Mouse (Mus musculus) retina, adult 2 months (tissue): ENCODE measurements around the gene Urgcp.
"Not testable (repeated sequence)": the region's sequence is repeated elsewhere in the genome, so short reads cannot be mapped to it uniquely, and the experiment has no call there.

ENCODE experiments used
- DNase-seq: peaks from one replicate; pipeline ENCODE4 v3.0.0-alpha.2; 2012; ENCODE audit warnings: low read depth, low spot score

Gene Urgcp

DNA sequence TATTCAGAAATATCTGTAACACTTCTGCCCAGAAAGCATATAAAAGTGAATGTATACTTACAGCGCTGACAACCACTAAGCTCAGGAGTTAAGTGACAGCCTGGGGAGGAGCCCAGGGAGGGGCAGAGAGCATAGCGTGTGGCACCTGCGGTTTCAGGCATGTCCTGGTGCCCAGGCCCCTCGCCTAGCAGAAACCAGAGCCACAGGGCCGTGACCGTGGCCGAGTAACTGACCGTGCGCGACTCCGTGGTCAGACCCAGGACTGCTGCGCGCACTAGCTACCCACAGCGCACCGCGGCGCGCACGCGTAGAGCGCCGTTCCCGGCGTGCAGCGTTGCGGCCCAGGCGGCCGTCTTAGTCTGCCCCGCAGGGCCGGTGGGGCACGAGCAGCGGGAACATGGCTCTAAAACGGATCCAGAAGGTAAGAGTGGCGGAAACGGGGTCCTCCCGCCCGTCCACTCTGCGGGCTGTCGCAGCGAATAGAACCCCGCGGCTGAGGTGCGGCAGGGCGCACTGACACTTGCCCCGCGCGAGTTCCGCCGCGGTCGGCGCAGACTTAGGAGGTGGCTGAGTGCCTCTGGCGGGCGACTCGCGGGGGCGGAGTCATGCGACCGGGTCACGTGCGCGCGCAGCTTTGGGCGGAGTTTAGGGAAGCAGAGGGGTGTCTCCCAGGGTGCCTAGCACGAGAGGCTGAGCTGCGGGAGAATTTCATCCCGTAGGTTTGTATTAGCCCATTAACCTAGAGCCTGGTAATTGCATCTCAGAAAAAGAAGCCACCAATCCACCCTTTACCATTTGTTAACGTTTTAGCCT lies at the start of gene Urgcp:
Urgcp (minus strand) TSS at position 557 of the 813 bp plus-strand sequence.
- DNase-seq = peak; percentile 91

DNA sequence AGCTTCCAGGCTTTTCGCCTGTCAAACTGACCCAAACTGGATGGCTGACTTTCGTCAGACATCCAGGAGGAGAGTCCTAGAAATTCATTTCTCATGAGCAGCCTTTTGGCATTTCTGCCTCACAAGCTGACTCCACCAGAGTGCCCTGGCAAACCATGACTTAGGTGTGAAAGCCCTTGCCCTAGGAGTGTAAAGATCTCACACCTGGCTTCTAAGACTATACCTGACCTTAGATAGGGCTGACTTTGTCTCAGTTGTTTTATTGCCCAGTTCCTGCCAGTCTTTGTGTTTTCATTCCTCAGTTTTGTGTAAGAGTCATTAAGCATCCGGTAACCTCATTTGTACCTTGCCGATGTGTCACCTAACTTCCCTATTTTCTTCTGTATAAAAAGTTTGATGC lies 47.3 kb upstream of the Urgcp start:
- not testable (repeated sequence) for DNase-seq

DNA sequence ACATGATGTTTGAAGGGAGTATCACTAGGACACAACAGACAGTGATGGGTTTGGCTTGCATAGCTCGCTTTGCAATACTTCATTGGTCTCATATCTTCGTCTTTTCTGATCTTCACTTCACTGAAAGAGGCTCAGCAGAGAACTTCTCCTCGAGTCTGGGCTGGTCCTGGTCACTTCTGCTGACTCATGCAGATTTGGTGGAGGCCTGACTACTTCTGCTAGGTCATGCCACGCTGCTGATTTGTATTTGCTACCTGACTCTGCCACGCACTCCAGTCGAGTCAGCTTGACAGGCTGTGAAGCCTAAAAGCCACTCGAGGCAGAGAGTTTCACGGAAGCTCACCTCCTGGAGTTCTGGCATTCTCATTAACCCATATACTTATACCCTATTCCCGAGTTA lies 45.8 kb upstream of the Urgcp start:
- DNase-seq = no peak

DNA sequence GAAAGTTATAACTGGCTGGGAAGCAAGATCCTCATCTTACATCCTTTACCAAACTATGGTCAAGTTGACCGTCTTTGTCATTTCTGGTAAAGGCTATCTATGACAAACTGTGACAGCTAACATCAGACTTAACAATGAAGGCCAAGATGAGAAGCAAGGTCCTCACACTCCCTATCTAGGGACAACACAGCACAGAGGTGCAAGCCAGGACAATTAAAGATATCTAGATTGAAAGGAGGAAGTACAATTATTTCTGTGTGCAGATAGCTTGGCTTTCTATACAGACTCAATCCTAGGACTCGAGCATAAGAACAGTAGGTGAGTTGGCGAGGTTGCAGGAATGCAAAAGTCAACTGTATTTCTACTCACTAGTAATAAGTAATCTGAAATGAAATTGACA lies 43.5 kb upstream of the Urgcp start:
- no peak for DNase-seq

DNA sequence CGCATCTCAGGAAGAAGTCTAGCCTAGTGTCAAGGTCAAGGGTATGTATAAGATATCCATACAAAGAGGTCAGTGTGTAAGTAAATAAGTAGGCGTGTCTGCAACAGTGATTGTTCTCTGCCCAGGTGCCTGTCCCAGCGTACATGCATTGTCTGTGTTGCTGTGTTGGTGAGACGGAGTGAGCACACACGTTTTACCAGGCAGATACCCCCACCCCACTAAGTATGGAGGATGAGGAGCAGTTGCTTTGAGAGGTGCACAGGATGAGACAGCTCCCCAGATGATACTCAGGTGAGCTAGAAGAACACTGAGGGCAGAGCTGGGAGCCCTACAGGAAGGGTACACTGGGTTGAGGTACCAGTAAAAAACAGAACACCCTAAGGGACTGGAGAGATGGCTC lies 42.0 kb upstream of the Urgcp start:
- DNase-seq = no peak

DNA sequence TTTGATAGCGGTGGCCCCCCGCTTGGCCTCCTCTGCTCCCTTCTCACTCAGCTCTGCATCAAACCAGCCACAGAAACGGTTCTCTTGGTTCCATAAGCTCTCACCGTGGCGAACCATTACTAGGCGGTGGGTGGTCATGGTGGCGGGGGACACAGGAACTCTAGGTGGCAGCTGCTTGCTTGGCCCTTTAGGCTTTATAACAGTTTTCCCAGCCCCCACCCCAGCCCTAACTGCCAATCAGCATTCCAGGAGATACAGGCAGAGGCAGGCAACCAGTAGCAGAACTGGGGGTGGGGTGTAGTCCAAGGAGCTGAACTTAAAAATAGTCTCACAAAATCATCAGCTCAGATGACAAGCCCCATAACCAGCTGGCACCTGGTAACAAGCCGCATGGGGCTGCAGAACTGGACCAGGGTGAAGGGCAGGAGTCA lies 41.4 kb upstream of the Urgcp start, which contains the start of gene Pgam2:
Pgam2 (minus strand) TSS at position 183 of the 431 bp plus-strand sequence.
- no peak for DNase-seq

DNA sequence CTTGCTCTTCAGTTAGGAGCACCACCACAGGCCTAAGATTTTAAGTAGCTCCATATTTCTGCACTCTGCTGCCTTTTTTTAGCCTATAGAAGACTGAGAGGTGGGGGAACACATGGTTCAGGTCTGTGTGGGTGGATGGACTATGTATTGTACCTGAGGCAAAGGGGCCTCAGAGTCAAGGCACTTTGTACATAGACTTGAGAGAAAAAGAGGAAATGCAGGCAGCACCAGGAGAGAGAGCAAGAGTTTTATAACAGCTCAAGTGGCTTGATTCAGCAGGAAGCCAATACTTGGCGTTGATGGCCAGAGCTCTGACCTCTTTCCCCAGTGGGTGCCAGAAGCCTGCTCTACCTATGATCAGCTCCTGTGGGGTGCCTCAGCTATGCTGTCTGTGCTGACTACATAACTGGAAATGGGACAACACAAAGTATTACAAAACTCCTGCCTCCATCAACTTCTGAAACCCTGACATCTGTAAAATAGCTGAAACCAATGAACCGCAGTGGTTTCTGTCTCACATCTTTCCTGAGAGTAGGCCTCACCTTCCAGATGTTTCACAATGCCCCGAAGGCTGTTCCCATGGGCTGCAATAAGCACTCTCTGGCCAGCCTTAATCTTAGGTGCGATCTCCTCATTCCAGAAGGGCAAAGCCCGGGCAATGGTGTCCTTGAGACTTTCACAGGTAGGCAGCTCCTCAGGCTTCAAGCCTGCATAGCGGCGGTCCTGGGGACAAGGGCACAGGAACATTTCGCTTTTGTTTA lies 40.5 kb upstream of the Urgcp start:
- DNase-seq = no peak

DNA sequence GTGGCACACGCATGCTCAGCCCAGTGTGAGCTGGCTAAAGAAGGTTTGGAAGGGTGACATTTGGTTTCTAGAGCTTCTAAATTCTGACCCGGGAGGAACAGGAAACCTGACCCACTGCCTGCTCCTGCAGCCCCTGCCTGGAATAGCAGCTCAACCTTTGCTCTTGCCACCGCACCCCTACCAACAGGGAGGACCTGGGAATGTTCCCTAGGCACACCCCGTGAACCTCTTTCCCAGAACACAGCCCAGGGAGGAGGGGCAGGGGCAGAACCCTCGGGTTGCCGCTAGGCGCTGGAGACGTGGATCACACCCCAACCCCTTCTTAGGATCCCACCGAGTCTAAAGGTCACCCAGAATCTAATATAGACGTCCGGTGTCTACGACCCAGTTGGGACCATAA lies 39.8 kb upstream of the Urgcp start:
- DNase-seq = no peak

DNA sequence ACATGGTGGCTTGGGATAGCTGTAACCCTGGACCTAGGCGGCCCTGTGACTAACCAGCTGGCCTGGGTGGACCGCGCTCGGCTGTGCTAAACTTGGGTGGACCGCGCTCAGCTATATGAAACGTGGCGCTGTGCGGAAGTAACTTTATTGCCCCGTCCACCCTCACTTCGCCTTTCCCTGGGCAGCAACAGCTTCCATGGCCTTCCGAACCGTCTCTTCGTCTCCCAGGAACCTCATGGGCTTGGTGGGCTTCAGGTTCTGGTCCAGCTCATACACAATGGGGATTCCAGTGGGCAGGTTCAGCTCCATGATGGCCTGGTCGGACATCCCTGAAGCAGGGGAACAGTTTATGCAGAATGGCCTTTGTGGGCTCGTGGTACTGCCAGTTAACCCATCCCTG lies 39.3 kb upstream of the Urgcp start:
- no peak for DNase-seq

DNA sequence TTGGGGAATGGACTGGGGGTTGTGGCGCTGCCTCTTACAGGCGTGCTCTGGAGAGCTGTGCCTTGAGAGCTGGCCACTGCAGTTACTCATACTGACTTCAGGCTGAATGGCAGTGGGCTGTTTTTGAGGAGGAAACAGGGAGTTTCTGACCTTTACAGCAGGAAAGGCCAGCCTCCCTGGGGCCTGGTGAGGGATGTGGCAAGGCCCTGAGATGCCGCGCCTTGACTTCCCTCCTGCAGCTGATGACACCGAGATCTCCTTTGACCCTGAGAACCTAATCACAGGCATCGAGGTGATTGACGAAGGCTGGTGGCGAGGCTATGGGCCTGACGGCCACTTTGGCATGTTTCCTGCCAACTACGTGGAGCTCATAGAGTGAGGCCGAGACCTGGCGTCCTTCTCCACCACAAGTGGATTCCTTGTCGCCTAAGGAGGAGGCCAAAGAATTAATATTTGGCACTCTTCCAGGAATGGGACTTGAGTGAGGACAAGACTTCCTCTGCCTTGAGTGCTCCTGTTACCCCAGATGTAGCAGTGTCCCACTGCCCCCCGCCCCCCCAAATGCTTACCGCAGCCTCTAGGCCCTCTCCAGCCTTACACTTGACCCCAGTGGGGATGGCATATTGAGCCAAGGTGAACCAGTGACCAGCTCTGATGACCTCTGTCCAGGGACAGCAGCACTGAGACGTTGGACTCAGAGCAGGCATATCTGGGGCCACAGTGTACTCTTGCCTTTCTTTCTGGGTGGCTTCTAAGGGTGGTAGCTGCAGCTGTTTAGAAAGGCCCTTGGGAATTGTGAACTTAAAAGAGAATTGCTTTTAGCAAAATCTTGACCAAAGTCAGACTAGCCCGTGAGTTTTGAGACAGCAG lies 37.7 kb upstream of the Urgcp start:
- no peak for DNase-seq

DNA sequence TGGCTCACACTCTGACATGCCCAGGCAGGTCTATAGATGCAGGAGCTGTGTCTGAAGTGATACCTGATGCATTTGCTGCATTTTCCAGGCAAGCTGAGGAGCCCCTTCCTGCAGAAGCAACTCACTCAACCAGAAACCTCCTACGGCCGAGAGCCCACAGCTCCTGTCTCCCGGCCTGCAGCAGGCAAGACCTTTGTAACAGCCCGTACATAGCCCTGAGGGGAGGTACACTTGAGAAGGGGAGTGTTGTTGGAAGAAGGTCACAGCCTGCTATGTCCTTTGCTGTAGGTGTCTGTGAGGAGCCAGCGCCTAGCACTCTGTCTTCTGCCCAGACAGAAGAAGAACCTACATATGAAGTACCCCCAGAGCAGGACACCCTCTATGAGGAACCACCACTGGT lies 35.8 kb upstream of the Urgcp start:
- no peak for DNase-seq

DNA sequence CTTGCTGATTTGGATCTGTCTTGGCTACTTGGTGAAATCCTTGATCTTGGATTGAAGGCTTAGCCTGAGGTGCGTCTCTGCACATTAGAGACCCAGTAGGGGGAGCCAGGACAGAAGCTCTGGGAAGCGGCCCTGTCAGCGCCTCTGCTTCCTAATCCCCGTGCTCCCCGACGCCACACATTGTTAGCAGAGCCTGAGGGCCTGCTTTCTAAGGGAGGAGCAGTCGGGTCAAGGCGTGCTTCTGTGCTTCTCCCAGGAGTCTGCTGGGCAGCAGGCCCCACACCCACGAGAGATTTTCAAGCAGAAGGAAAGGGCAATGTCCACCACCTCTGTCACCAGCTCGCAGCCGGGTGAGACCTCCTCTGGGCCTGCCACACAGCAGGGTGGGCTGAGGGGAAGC lies 35.2 kb upstream of the Urgcp start:
- no peak for DNase-seq

DNA sequence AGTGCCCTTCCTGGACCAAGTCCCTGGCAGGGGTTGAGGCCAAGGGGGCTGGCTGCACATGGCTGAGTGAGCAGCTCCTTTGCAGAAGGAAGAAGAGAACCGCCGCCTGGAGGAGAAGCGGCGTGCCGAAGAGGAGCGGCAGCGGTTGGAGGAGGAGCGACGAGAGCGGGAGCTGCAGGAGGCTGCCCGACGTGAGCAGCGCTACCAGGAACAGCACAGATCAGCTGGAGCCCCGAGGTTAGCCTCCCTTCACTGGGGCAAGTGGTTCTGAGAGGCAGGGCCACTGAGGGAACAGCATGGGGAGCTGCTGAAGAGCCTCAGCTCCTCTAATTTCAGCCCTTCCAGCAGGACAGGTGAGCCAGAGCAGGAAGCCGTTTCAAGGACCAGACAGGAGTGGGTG lies 34.8 kb upstream of the Urgcp start:
- DNase-seq = no peak

DNA sequence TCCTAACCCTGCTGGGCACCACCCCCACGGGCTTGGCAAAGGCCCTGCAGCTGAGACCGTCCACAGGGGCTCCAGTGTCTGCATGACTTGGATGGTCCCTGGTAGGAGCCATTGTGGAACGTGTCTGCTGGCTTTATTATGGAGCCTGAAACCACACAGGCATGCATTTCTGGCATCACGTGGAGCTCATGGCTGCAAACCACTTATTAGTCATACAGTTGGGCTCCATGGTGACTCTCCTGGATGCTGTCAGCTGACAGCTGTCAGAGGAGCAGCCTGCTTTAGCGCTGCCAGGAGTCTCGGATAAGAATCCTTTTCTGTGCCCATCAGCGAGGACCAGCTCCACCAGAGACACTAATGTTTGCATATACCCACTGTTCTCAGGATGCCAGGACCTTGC lies 33.5 kb upstream of the Urgcp start:
- no peak for DNase-seq

DNA sequence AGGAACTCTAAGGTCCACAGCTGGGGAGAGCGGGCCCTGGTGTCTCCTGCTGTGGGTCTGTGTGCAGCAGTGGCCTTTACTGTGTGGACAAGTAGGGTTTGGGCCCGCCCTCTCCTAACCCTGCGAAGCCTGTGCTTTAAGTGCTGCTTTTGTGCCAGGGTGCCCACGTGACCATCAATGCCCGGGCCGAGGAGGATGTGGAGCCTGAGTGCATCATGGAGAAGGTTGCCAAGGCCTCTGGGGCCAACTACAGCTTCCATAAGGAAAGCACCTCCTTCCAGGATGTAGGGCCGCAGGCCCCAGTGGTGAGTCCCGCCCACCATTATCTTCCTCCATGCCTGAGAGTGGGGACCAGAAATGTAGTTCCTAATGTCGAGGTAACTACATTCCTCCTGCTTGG lies 33.1 kb upstream of the Urgcp start:
- DNase-seq = no peak

DNA sequence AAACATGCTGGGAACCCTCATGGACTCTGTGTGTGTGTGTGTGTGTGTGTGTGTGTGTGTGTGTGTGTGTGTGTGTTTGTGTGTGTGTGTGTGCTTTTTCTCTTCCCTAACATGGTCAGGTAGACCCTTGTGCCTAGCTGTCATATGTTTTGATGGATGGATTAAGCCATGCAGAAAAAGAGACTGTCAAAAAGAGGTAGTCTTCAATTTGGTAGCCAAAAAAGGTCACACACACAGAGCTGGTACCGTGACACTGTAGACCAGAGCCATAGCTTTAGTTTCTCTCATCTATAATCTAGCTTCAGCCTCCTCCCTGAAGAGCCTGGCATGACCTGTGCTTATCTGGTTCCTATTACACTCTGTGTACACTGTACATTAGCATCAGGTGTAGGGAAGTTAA lies 28.3 kb upstream of the Urgcp start:
- DNase-seq = no peak

DNA sequence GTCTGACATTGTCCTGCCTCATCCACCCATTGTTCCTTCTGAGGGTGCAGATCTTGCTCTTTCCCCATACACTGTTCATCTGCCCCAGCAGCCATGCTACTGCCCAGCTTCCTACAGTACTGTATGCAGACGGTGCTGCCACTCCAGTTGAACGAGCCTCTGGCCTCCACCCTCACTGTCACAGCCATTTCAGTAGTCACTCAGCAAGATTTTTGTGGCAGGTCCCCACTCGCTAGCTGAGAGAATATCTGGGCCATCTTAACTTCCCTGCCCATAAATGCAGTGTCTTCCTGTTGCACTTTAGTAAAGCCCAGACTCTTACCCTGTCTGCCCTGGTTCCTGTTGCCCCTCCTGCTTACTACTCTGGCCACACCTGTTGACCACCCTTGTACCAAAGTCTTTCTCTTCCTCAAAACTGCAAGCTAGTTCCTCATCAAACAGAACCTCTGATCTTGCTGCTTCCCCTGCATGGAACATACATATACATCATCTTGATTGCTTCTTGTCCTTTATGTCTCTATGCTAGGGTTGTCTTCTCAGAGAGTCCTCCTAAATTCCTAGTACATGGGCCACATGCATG lies 27.7 kb upstream of the Urgcp start:
- DNase-seq = no peak

DNA sequence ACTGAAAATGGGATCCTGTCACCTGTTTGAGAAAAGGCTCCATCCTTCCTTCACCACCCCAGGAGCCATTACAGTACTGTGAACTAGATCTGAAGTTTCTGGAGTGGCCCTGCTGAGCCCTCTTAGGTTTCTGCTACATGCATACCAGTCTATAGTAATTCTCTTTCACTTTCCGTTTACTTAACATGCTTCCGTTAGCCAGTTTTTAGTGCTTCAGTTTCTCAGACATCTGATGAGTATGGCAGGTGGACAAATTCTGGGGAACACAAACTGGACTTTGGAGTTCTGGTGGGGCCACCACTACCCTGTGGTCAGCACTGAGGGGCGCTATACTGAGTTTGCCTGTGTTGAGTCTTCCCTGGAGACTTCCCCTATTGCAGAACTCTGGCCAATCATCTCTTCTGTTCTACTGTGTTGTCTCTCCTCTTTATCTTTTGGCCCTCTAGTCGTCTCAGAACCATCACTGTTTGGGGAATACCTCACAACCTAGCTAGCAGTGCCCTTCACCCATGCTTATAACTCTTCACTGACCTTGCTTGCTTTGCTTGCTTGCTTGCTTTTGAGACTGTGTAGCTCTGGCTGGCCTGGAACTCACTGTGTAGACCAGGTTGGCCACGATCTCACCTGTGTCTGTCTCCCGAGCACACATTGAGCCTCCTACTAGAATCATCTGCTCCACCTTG lies 27.0 kb upstream of the Urgcp start:
- DNase-seq = no peak

DNA sequence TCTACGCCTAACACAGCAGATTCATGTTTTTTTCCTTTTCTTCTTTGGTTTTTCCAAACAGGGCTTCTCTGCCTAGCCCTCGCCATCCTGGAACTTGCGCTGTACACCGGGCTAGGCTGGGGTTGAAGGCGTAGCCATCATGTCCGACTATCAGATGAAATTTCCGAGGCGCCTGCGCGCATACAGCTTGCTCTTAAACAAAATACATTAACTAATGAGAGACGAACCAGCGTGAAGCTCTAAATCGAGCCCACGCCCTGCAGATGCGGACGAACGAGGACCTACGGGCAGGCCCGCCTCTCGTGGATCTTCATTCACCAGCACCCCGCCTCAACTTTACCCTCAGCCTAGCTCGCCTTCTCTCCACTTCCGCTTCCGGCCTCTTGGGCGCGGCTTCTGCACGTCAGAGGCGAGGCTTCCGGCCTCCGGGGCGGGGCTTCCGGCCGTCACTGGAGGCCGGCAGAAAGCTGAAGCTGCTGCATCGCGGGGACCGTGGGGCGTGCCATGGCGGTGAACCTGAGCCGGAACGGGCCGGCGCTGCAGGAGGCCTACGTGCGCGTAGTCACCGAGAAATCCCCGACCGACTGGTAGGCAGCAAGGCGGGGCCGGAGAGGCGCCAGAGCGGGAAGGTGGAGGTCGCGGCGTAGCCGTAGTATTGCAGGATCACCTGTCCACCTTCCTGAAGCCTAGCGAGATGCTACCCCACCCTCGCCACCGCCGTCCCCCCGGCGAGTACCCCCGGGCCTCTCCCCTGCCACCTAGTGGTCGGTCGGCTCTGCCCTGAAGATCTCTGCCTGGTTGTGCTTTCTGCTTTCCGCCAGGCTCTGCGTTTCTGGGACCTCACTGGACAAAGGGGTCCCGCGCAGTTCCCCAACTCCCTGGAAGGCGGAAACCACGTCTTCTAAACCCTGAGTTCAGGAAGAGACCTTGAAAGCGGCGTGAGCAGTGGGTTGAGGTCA lies 26.2 kb upstream of the Urgcp start, which contains the start of gene Dbnl:
Dbnl (plus strand) TSS at position 433 of the 959 bp plus-strand sequence.
- peak; percentile 85 for DNase-seq

DNA sequence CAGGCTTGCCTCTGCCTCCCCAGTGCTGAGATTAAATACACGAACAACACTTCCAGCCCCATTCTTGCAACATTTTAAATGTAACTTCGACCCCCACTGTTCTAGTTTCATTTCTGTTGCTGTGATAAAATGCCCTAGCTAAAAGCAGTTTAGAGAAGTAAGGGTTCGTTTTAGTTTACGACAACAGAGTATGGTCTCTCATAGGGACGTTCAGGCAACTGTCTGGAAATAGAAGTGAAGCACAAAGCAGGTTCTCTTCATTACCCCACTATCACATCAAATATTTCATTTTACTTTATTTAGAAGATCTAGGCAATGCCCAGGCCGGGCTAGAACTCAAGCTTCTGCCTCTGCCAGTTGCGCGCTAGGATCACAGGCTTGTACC lies 25.5 kb upstream of the Urgcp start:
- no peak for DNase-seq
